Mouse (Mus musculus) adrenal gland (tissue): ENCODE measurements around the gene Tsc22d2.

ENCODE experiments used
- intact Hi-C: fragments of 180-260 bp; cut with DNase I; formaldehyde crosslinking; loops from one replicate; pipeline ENCODE4 v1.15.1; 2025

Gene Tsc22d2

DNA sequence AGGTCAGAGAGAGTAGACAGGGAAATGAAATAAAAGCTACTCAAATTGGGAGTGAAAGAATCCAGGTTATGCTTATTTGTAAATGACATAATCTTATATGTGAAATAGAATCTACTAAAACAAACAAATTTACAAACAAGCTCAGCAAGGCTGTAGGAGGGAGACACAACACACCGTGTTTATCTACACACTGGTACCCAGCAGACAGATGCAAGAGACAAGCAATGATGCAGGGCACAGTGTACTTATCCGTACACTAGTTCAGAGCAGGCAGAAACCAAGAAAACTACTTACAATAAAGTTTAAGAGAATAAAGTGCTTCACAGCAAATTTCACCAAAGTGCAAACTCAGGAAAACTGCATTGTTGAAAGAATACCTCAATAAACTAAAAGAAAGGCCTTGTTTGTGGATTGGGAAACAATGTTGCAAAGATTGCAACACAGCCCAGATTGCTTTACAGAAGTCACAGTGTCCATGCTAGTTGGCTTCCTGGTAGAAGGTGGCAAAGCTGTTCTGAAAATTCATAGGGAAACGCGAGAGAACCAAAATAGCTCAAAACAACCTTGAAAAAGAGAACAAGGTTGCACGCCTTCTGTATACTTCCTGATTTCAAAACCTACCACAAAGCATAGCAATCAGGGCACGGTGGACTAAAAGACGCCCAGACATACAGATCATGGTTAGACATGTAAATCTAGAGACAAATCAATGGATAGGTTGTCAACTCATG, 93.7 kb downstream of the Tsc22d2 start:
- intact Hi-C loops: no loop called here

DNA sequence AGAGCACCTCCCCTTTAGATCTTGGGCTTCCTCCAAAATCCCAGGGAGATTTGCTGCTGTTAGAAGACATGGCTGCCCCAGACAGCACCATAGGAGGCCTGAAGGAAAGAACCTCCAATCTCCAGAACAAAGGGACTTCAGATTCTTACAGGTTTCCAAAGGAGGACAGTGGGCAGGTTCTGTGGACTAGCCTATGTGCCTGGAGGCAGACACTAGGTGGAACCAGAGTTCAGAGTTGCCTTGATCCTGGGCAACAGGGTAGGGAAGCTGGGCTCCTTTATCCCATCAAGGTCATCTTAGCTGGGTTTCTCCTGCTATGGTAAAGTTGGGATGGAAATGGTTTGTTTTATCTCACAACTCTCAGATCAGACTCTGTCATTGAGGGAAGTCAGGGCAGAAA, 97.1 kb downstream of the Tsc22d2 start:
- intact Hi-C loops: loop anchor here (5.0 kb wide), 2 partner anchors 141 to 271 kb away; no protein-coding TSS in a partner anchor

DNA sequence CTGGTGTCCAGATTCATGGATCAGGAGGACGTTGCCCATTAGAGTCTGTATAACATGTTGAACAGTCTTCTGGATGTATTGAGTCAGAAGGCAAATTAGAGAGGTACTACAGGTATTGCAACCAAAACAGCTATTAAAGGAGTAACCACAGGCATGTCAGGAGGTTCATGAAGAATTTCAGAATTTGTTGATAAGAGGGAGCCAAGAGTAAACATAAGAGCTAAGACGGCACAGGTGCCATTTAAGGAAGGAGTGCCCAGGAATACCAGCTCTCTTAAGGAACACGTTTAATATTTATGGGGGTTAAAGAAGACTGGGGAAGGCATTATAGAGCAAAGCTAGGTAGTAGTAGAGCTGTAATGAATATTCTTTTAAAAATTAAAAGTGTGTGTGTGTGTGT, 98.2 kb downstream of the Tsc22d2 start:
- intact Hi-C loops: loop anchor here (5.0 kb wide), 2 partner anchors 140 to 270 kb away; no protein-coding TSS in a partner anchor

DNA sequence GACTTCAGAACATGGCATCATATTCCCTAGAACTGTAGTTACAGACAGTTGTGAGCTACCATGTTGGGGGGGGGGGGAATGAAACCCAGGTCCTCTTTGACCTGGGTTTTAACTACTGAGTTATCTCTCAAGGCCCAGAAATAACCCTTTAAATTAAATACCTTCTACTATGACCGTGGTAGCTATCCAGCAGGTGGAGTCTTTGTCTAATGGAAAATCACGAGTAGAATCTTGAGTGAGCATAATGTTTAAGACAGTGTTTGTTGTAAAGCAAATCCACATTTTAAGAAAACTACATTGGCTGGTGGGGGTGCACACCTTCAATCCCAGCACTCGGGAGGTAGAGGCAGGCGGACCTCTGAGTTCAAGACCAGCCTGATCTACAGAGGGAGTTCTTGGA, 99.0 kb downstream of the Tsc22d2 start:
- intact Hi-C loops: loop anchor here (5.0 kb wide), 2 partner anchors 139 to 269 kb away; no protein-coding TSS in a partner anchor

DNA sequence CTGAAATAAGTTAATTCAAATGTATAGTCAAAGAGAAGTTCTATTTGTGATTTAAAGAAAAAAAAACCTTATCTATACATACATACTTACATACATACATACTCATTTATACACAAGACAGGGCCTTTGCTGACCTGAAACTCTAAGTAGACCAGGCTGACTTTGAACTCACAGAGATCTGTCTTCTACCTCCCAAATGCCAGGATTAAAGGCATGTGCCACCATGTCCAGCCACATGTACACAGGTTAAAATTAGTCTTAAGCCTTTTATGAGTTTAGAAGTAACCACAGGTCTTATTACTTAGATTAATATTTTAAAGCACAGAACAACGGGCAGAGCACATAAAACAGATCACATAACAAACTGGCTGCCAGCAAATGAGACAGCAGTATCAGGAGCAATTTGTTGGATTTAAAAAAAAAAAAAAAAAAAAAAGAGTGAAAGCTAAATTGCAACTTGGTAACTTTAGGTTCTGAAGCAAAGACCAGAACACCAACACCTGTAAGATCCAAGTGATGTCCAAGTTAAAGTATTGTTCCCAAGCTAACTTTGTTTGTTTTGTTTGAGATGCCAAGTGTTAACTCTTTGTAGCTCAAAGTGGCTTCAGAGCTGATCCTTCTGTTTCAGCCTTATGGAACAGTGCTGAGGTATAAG, 101.6 kb downstream of the Tsc22d2 start:
- intact Hi-C loops: no loop called here
